Mouse (Mus musculus) lung, adult 18-20 months (tissue): ENCODE results near the gene Rex1bd.

Experiments used
- DNase-seq, 2 experiments: peaks; one replicate each; pipeline ENCODE4 v3.0.0; 2022; ENCODE audit warnings: mixed read lengths in 2 of 2

The Rex1bd gene

GRCm38 (mm10) chr8:70476333-70477268, 30.0 kb downstream of the Rex1bd start, which contains the start of gene Klhl26:
Gene Klhl26 (minus strand): TSS chr8:70476968.
- DNase-seq = peak; percentile 98

GRCm38 (mm10) chr8:70471856-70472255, 34.7 kb downstream of the Rex1bd start:
- no peak for DNase-seq

GRCm38 (mm10) chr8:70469938-70470337, 36.6 kb downstream of the Rex1bd start:
- no peak for DNase-seq

GRCm38 (mm10) chr8:70469295-70469916, 37.1 kb downstream of the Rex1bd start:
- DNase-seq = no peak

GRCm38 (mm10) chr8:70468733-70469132, 37.8 kb downstream of the Rex1bd start:
- DNase-seq = peak in 1 of 2 experiments; percentile 60

- DNase-seq = no peak
Observed at GRCm38 (mm10) chr8:70467907-70468306, 38.6 kb downstream of the Rex1bd start.

- DNase-seq = no peak
Observed at GRCm38 (mm10) chr8:70467229-70467725, 39.3 kb downstream of the Rex1bd start.

GRCm38 (mm10) chr8:70466771-70467170, 39.8 kb downstream of the Rex1bd start:
- peak in 1 of 2 experiments; percentile 19 for DNase-seq

GRCm38 (mm10) chr8:70466305-70466704, 40.2 kb downstream of the Rex1bd start:
- no peak for DNase-seq

- DNase-seq = no peak
Observed at GRCm38 (mm10) chr8:70465701-70466100, 40.9 kb downstream of the Rex1bd start.

- DNase-seq = no peak
Observed at GRCm38 (mm10) chr8:70464162-70464561, 42.4 kb downstream of the Rex1bd start.

GRCm38 (mm10) chr8:70463306-70463705, 43.2 kb downstream of the Rex1bd start:
- DNase-seq = no peak

GRCm38 (mm10) chr8:70462516-70462813, 44.1 kb downstream of the Rex1bd start:
- DNase-seq = no peak

- DNase-seq = no peak
Observed at GRCm38 (mm10) chr8:70461765-70462515, 44.6 kb downstream of the Rex1bd start.

- peak in 1 of 2 experiments; percentile 20 for DNase-seq
Observed at GRCm38 (mm10) chr8:70460606-70461005, 45.9 kb downstream of the Rex1bd start.

GRCm38 (mm10) chr8:70460199-70460598, 46.4 kb downstream of the Rex1bd start:
- DNase-seq = no peak

- no peak for DNase-seq
Observed at GRCm38 (mm10) chr8:70459636-70460035, 46.9 kb downstream of the Rex1bd start.

- DNase-seq = no peak
Observed at GRCm38 (mm10) chr8:70458462-70458861, 48.1 kb downstream of the Rex1bd start.

GRCm38 (mm10) chr8:70457882-70458281, 48.7 kb downstream of the Rex1bd start:
- DNase-seq = no peak

- DNase-seq = no peak
Observed at GRCm38 (mm10) chr8:70456996-70457395, 49.6 kb downstream of the Rex1bd start.
